Mouse (Mus musculus): ENCODE measurements at regions not wholly inside any gene's neighbourhood (a gene's known extent, or its start where the extent isn't known, plus 50 kb on each side); places are given as distances from the start of the nearest gene placed in this dataset.
A peak's percentile ranks its signal among the peaks of the same experiment; 100 is the strongest.

- DNase-seq (ENCODE audit: low spot score): no peak
Observed at GRCm38 (mm10) chr6:49990522-49990858, 119.6 kb upstream of the Mpp6 start.

GRCm38 (mm10) chr6:49999365-49999764, 110.7 kb upstream of the Mpp6 start:
- no peak for DNase-seq (ENCODE audit: low spot score)

- no peak for DNase-seq (ENCODE audit: low spot score)
Observed at GRCm38 (mm10) chr6:50008074-50008473, 102.0 kb upstream of the Mpp6 start.

GRCm38 (mm10) chr6:50008869-50009268, 101.2 kb upstream of the Mpp6 start:
- DNase-seq (ENCODE audit: low spot score): no peak

- DNase-seq (ENCODE audit: low spot score): no peak
Observed at GRCm38 (mm10) chr6:50009339-50009738, 100.7 kb upstream of the Mpp6 start.

GRCm38 (mm10) chr6:50009856-50010255, 100.2 kb upstream of the Mpp6 start:
- DNase-seq (ENCODE audit: low spot score): no peak

GRCm38 (mm10) chr6:50011071-50011470, 99.0 kb upstream of the Mpp6 start:
- no peak for DNase-seq (ENCODE audit: low spot score)

GRCm38 (mm10) chr6:50011746-50012453, 98.1 kb upstream of the Mpp6 start:
- DNase-seq (ENCODE audit: low spot score): no peak

- no peak for DNase-seq (ENCODE audit: low spot score)
Observed at GRCm38 (mm10) chr6:50013067-50013466, 97.0 kb upstream of the Mpp6 start.

- DNase-seq (ENCODE audit: low spot score): no peak
Observed at GRCm38 (mm10) chr6:50013842-50014241, 96.2 kb upstream of the Mpp6 start.

GRCm38 (mm10) chr6:50027981-50028380, 82.1 kb upstream of the Mpp6 start:
- DNase-seq (ENCODE audit: low spot score): no peak

- no peak for DNase-seq (ENCODE audit: low spot score)
Observed at GRCm38 (mm10) chr6:50029895-50030515, 80.0 kb upstream of the Mpp6 start.

- no peak for DNase-seq (ENCODE audit: low spot score)
Observed at GRCm38 (mm10) chr6:50031356-50031755, 78.7 kb upstream of the Mpp6 start.

GRCm38 (mm10) chr6:50032894-50033595, 77.0 kb upstream of the Mpp6 start:
- no peak for DNase-seq (ENCODE audit: low spot score)

GRCm38 (mm10) chr6:50037614-50038013, 72.4 kb upstream of the Mpp6 start:
- peak; percentile 40 for DNase-seq (ENCODE audit: low spot score)

GRCm38 (mm10) chr6:50038369-50038768, 71.7 kb upstream of the Mpp6 start:
- no peak for DNase-seq (ENCODE audit: low spot score)

- no peak for DNase-seq (ENCODE audit: low spot score)
Observed at GRCm38 (mm10) chr6:50041044-50041443, 69.0 kb upstream of the Mpp6 start.

- no peak for DNase-seq (ENCODE audit: low spot score)
Observed at GRCm38 (mm10) chr6:50042127-50042526, 67.9 kb upstream of the Mpp6 start.

GRCm38 (mm10) chr6:50044165-50044564, 65.9 kb upstream of the Mpp6 start:
- DNase-seq (ENCODE audit: low spot score): no peak

GRCm38 (mm10) chr6:50046721-50047120, 63.3 kb upstream of the Mpp6 start:
- DNase-seq (ENCODE audit: low spot score): no peak

GRCm38 (mm10) chr6:50052416-50052815, 57.6 kb upstream of the Mpp6 start:
- DNase-seq (ENCODE audit: low spot score): no peak

GRCm38 (mm10) chr6:50053086-50053485, 57.0 kb upstream of the Mpp6 start:
- DNase-seq (ENCODE audit: low spot score): no peak

GRCm38 (mm10) chr6:50054233-50054632, 55.8 kb upstream of the Mpp6 start:
- no peak for DNase-seq (ENCODE audit: low spot score)
